ENCODE assay signal across 10 mouse cellular contexts in the genomic region with DNA sequence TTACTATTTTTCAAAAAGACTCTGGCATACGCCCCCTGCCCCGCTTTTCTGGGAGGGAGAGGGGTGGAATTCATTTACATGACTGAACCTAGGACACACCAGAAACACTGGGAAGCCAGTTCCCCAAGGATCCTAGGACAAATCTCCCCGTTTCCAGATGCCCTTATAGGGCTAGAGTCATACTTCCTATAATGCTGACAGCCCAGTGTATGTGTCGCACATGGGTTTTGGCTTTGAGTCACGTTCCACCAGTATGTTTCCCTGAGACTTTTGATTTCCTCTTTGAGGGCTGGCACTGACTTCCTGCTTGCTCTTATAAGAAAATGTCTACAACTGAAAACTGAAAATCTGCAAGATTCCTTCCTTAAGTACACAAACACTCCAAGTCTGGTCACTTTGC. TPM values are rescaled to one million over a fixed set of nuclear protein-coding genes. Genes with fewer than 3 reads are reported as not detected.
DNase-seq lines count a peak whose midpoint lies in the region; ATAC-seq and TF ChIP-seq lines count a peak whose summit lies in the region.
"Had no signal": no experiment of that assay in that cellular context is flagged by ENCODE, and none has a peak within 500 bp of the region (broad histone marks: within the 10 kb centered on the region; RNA-seq: fewer than 3 reads in every experiment).

No protein-coding gene starts in this region.

- H3K4me3 ChIP-seq in heart, embryonic 15.5 days = no peak overlapping the region
- no peak overlapping the region for H3K4me3 ChIP-seq in heart, embryonic 12.5 days
- no peak overlapping the region for H3K4me3 ChIP-seq in thymus, adult 2 months (ENCODE audit: control insufficient read depth, insufficient read depth, low read length)
- H3K4me3 ChIP-seq in embryonic facial prominence, embryonic 15.5 days (replicated peaks) = no peak overlapping the region
- H3K4me3 ChIP-seq: neural tube, embryonic 12.5 days had no signal

- no peaks in the 10 kb centered on the region for H3K27me3 ChIP-seq in heart, embryonic 15.5 days
- no peaks in the 10 kb centered on the region for H3K27me3 ChIP-seq in heart, embryonic 12.5 days (replicated peaks)
- H3K27me3 ChIP-seq in thymus, adult 2 months (ENCODE audit: control insufficient read depth, insufficient read depth, low read length) = peaks cover 8% of the 10 kb centered on the region
- H3K27me3 ChIP-seq in embryonic facial prominence, embryonic 15.5 days = no peaks in the 10 kb centered on the region
- H3K27me3 ChIP-seq: neural tube, embryonic 12.5 days had no signal

- TF ChIP-seq CTCF in thymus, adult 2 months (IDR thresholded peaks at IDR 0.05; ENCODE audit: borderline replicate concordance, control insufficient read depth, extremely low read depth, insufficient read depth, low read length, poor library complexity) = no peak

- H3K36me3 ChIP-seq in heart, embryonic 15.5 days = no peaks in the 10 kb centered on the region
- no peaks in the 10 kb centered on the region for H3K36me3 ChIP-seq in heart, embryonic 12.5 days
- no peaks in the 10 kb centered on the region for H3K36me3 ChIP-seq in thymus, adult 2 months (ENCODE audit: control insufficient read depth, insufficient read depth, low read length)
- no peaks in the 10 kb centered on the region for H3K36me3 ChIP-seq in embryonic facial prominence, embryonic 15.5 days
- H3K36me3 ChIP-seq: neural tube, embryonic 12.5 days had no signal

- DNase-seq in thymus, adult 2 months = peak; percentile 7
- DNase-seq in thymus, postnatal 0 days (ENCODE audit: low spot score) = no peak
- DNase-seq in naive thymus-derived CD4-positive, alpha-beta T cell, adult 2 months (ENCODE audit: low read depth) = peak; percentile 23
- DNase-seq in c-Kit-positive CD71-positive TER-119-positive erythroid progenitor cells, embryonic 14.5 days (ENCODE audit: low spot score) = no peak
- DNase-seq in Muller cell, postnatal 12 days (ENCODE audit: inconsistent ontology term) = no peak

- TF ChIP-seq POLR2A in thymus, adult 2 months (IDR thresholded peaks at IDR 0.05; ENCODE audit: control insufficient read depth, extremely low read depth, insufficient read depth, low read length, poor library complexity) = no peak

- ATAC-seq in heart, embryonic 15.5 days (replicated peaks; ENCODE audit: insufficient number of reproducible peaks, insufficient read depth, low FRiP score, low read depth) = no peak
- no peak for ATAC-seq in heart, embryonic 12.5 days (ENCODE audit: insufficient number of reproducible peaks, low FRiP score)
- ATAC-seq in embryonic facial prominence, embryonic 15.5 days (ENCODE audit: insufficient number of reproducible peaks, low FRiP score, low TSS enrichment, low read depth) = no peak

- H3K9ac ChIP-seq in heart, embryonic 15.5 days = no peak overlapping the region
- no peak overlapping the region for H3K9ac ChIP-seq in heart, embryonic 12.5 days
- H3K9ac ChIP-seq in embryonic facial prominence, embryonic 15.5 days = no peak overlapping the region
- H3K9ac ChIP-seq: hindbrain, embryonic 14.5 days; neural tube, embryonic 12.5 days had no signal

- no peaks in the 10 kb centered on the region for H3K9me3 ChIP-seq in heart, embryonic 15.5 days (replicated peaks)
- no peaks in the 10 kb centered on the region for H3K9me3 ChIP-seq in heart, embryonic 12.5 days (replicated peaks)
- no peaks in the 10 kb centered on the region for H3K9me3 ChIP-seq in embryonic facial prominence, embryonic 15.5 days (replicated peaks)
- H3K9me3 ChIP-seq: neural tube, embryonic 12.5 days had no signal

- WGBS in heart, embryonic 15.5 days = 67% methylated on average over 5 of the region's 5 CpGs
- WGBS in heart, embryonic 12.5 days = 69% methylated on average over 5 of the region's 5 CpGs
- 37% methylated on average over 5 of the region's 5 CpGs for WGBS in thymus, adult 2 months
- WGBS in embryonic facial prominence, embryonic 15.5 days = 44% methylated on average over 5 of the region's 5 CpGs

- H3K4me2 ChIP-seq in heart, embryonic 15.5 days = no peak overlapping the region
- no peak overlapping the region for H3K4me2 ChIP-seq in heart, embryonic 12.5 days
- no peak overlapping the region for H3K4me2 ChIP-seq in embryonic facial prominence, embryonic 15.5 days (replicated peaks)
- H3K4me2 ChIP-seq: hindbrain, embryonic 14.5 days; neural tube, embryonic 12.5 days had no signal

- H3K4me1 ChIP-seq in heart, embryonic 15.5 days (replicated peaks) = peaks cover 39% of the 10 kb centered on the region
- H3K4me1 ChIP-seq in heart, embryonic 12.5 days (replicated peaks) = peaks cover 38% of the 10 kb centered on the region
- peaks cover 9% of the 10 kb centered on the region for H3K4me1 ChIP-seq in thymus, adult 2 months (replicated peaks; ENCODE audit: control insufficient read depth, insufficient read depth, low read length)
- peaks cover 39% of the 10 kb centered on the region for H3K4me1 ChIP-seq in embryonic facial prominence, embryonic 15.5 days

- peak overlapping the region; percentile 34 for H3K27ac ChIP-seq in heart, embryonic 15.5 days
- H3K27ac ChIP-seq in heart, embryonic 12.5 days (ENCODE audit: poor library complexity, severe bottlenecking) = no peak overlapping the region
- H3K27ac ChIP-seq in thymus, adult 2 months (ENCODE audit: control insufficient read depth, insufficient read depth, low read length) = no peak overlapping the region
- H3K27ac ChIP-seq in embryonic facial prominence, embryonic 15.5 days (replicated peaks) = peak overlapping the region; percentile 55
- H3K27ac ChIP-seq: hindbrain, embryonic 14.5 days; neural tube, embryonic 12.5 days had no signal

RNA-seq across cellular contexts. Expression of gene Ccn2, which starts 3.5 kb away (rescaled TPM):
- polyA plus RNA-seq in heart, embryonic 15.5 days (2015; fragmentation: Nextera tagmentation; extraction: Ambion mirVana) = 29.4 and 40.2 TPM in 2 replicates
- 56.8 and 60.1 TPM in 2 replicates for polyA plus RNA-seq in heart, embryonic 12.5 days (2016; fragmentation: Nextera tagmentation; extraction: Ambion mirVana)
- polyA plus RNA-seq in thymus, adult 2 months (2012; rRNA removed) = 14.1 and 19.7 TPM in 2 replicates
- polyA plus RNA-seq in thymus, postnatal 0 days (2015; fragmentation: Nextera tagmentation; extraction: Ambion mirVana) = 0.81 and 0.95 TPM in 2 replicates
- polyA plus RNA-seq in embryonic facial prominence, embryonic 15.5 days (2015; fragmentation: Nextera tagmentation; extraction: Ambion mirVana) = 21.8 and 22.3 TPM in 2 replicates

Comparison
In these comparisons a context has a peak if more than half of its experiments do, and no peak if none do; other contexts are left out.
1. H3K27ac ChIP-seq: peak in heart, embryonic 15.5 days (single experiment) and embryonic facial prominence, embryonic 15.5 days (single experiment); none in heart, embryonic 12.5 days (single experiment) and thymus, adult 2 months (single experiment).
2. DNase-seq: peak in thymus, adult 2 months (single experiment) and naive thymus-derived CD4-positive, alpha-beta T cell, adult 2 months (single experiment); none in thymus, postnatal 0 days (single experiment), c-Kit-positive CD71-positive TER-119-positive erythroid progenitor cells, embryonic 14.5 days (single experiment) and Muller cell, postnatal 12 days (single experiment).